Mouse (Mus musculus) embryonic facial prominence, embryonic 10.5 days (tissue): ENCODE data around the gene Asap2. TPM values are rescaled to one million over a fixed set of nuclear protein-coding genes. Genes with fewer than 3 reads are reported as not detected.

Source experiments
- DNase-seq: peaks from one replicate; pipeline ENCODE4 v3.0.0-alpha.2; 2017; ENCODE audit warnings: low spot score
- H3K27ac ChIP-seq: fragments of 300-500 bp; sonication (generic); replicated peaks from 2 replicates; pipeline ENCODE4 v1.5.1; 2016; ENCODE audit warnings: mild to moderate bottlenecking
- H3K27me3 ChIP-seq: fragments of 300-500 bp; sonication (generic); replicated peaks from 2 replicates; pipeline ENCODE4 v1.6.1; 2016; ENCODE audit warnings: low read depth, mild to moderate bottlenecking; ENCODE audit not compliant: poor library complexity, severe bottlenecking
- H3K36me3 ChIP-seq: fragments of 300-500 bp; sonication (generic); replicated peaks from 2 replicates; pipeline ENCODE4 v1.6.1; 2016; ENCODE audit warnings: mild to moderate bottlenecking, moderate library complexity
- H3K4me1 ChIP-seq: fragments of 300-500 bp; sonication (generic); 2 replicates; pipeline ENCODE4 v1.6.1; 2016
- H3K4me3 ChIP-seq: fragments of 300-500 bp; sonication (generic); 2 replicates; pipeline ENCODE4 v1.5.1; 2016; ENCODE audit warnings: mild to moderate bottlenecking, moderate library complexity
- H3K9me3 ChIP-seq: fragments of 300-500 bp; sonication (generic); 2 replicates; pipeline ENCODE4 v1.6.1; 2016; ENCODE audit warnings: mild to moderate bottlenecking
- WGBS: fragments of 180-500 bp; shearing (Covaris S2); methylation state at CpG from one replicate; pipeline ENCODE4 v1.1.7; 2016; 5-methylcytosine and 5-hydroxymethylcytosine counted together
- polyA plus RNA-seq: library from polyadenylated mRNA; unstranded; fragments of >200 nt; fragmentation: Nextera tagmentation; extraction: Ambion mirVana; gene quantifications from 2 replicates; pipeline ENCODE4 v1.2.1, GENCODE M21; 2016

The Asap2 gene
- polyA plus RNA-seq, 1 experiment from 2014 or later = 15.0 TPM

DNA sequence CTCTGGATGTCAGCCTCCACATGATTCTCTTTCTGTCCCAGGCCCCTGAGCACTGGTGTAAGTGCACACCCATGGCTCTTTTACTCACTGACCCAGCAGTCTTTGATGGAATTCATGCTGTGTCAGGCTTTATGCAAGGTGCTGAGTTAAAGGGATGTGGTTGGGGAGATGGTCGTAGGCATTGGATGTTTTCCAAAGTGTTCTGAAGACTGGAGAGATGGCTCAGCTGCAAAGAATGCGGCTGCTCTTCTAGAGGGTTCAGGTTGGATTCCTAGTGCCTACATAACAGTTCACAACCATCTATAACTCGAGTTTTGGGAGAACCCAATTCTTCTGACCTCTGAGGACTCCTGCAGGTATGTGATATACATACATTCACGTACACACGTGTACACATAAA is 217.2 kb downstream of the Asap2 start:
- H3K4me1 ChIP-seq = peaks cover 9% of the 10 kb centered on the region
- no peaks in the 10 kb centered on the region for H3K27me3 ChIP-seq
- no peak overlapping the region for H3K27ac ChIP-seq
- no peak for DNase-seq
- no peak overlapping the region for H3K4me3 ChIP-seq
- no peaks in the 10 kb centered on the region for H3K9me3 ChIP-seq
- WGBS = 96% methylated on average over 5 of the region's 5 CpGs
- H3K36me3 ChIP-seq = peaks cover 91% of the 10 kb centered on the region

DNA sequence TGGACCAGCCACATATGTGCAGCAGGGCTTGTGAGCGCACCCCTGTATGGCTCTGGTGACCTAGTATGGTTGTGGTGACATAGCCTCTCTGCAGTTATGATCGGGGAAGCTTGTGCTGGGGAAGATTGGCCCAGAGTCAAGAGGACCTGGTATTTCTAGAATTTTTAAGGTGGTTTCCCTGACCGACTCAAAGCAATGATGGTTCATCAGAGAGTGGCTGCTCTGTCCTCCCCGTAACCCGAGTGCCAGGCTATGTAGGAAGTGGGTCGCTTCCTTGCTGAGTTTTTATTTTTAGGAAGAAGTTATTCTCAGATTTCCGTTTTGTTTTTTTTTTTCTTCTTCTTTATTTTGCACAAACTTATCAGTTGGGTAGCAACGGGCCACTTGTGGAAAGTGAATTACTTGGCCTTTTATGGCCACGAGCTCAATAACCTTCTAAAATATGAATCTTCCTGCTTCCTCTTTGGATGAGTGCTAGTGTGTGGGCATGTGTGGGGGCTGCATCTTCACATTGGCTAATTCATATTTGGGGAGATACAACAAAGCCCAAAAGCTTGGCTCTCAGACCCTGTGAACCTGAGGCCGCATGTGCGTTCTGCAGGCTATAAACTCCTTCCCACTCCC is 218.0 kb downstream of the Asap2 start:
- no peak for DNase-seq
- Histone ChIP-seq H3K27ac (no peak overlapping the region), H3K4me3 (no peak overlapping the region), H3K36me3 (peaks cover 91% of the 10 kb centered on the region), H3K4me1 (peaks cover 9% of the 10 kb centered on the region), H3K9me3 (no peaks in the 10 kb centered on the region), H3K27me3 (no peaks in the 10 kb centered on the region)
- 90% methylated on average over 11 of the region's 11 CpGs for WGBS

DNA sequence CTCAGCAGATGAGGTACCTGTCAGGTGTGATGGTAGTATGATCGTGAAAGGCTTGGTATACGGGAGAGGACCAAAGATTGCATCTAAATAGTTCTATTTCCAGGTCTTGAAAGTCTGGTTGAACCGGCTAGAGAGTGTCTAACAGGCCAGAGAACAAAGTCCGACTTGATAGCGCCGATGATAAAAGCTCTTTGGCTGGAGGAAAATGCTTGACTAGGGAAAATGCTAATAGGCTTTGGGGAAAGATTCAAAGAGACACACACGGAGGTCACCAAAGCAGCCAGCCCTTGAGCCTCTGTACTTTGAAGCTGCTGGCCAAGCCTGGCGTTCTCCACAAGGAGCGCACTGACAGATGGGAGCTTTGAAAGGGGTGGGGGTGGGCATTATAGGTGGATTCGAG is 219.0 kb downstream of the Asap2 start:
- WGBS = 89% methylated on average over 10 of the region's 10 CpGs
- H3K4me3 ChIP-seq = no peak overlapping the region
- no peaks in the 10 kb centered on the region for H3K9me3 ChIP-seq
- peaks cover 4% of the 10 kb centered on the region for H3K4me1 ChIP-seq
- H3K27me3 ChIP-seq = no peaks in the 10 kb centered on the region
- no peak overlapping the region for H3K27ac ChIP-seq
- no peak for DNase-seq
- peaks cover 91% of the 10 kb centered on the region for H3K36me3 ChIP-seq

DNA sequence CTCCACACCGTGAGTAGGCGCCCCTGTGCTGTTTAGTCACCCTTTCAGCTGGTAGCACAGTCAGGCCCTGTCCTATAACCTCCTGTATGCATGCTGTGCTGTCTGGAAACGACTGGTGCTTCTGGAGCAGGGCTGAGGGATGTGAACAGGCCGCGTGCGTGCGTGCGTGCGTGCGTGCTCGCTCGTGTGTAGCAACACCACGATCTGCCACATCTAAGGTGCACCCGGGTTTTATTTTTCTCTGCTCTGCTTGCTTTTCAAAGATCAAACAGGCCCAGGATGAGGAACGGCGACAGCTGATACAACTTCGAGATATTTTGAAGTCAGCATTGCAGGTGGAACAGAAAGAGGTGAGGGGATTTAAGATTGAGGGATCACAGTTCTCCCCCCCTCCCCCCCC is 222.6 kb downstream of the Asap2 start:
- H3K27me3 ChIP-seq = no peaks in the 10 kb centered on the region
- H3K4me3 ChIP-seq = no peak overlapping the region
- H3K27ac ChIP-seq = no peak overlapping the region
- H3K9me3 ChIP-seq = no peaks in the 10 kb centered on the region
- peaks cover 91% of the 10 kb centered on the region for H3K36me3 ChIP-seq
- no peak for DNase-seq
- WGBS = 94% methylated on average over 17 of the region's 17 CpGs
- no peaks in the 10 kb centered on the region for H3K4me1 ChIP-seq

DNA sequence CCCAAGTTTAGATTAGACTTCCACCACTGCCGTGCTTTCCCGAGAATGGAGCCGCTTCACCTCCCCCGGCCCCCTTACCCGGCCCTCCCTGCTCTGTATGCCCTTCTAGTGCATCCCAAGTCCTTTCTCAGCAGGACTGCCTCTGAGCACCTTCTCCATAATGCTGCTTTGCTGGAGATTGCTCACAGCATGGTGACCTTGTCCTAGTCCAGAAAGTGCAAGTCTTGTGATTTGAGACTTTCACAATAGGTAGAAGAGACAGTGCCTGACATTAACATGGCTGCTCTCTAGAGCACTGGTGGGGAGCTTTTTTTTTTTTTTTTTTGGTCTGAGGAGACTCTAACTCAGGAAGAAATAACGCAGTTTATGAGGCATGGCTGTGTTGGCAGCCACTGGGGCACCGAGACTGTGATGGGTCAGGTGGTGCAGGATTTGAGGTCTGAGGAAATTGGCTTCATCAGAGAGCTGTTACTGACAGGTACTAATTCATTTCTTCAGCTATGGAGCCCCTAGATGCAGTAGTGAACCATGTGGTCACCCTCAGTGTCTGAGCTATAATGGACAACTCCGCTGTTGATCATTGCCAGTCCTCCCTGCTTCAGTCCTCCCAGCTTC is 224.4 kb downstream of the Asap2 start:
- DNase-seq = no peak
- Histone ChIP-seq H3K9me3 (no peaks in the 10 kb centered on the region), H3K36me3 (peaks cover 84% of the 10 kb centered on the region), H3K4me1 (no peaks in the 10 kb centered on the region), H3K27ac (no peak overlapping the region), H3K27me3 (no peaks in the 10 kb centered on the region), H3K4me3 (no peak overlapping the region)
- 89% methylated on average over 8 of the region's 8 CpGs for WGBS

DNA sequence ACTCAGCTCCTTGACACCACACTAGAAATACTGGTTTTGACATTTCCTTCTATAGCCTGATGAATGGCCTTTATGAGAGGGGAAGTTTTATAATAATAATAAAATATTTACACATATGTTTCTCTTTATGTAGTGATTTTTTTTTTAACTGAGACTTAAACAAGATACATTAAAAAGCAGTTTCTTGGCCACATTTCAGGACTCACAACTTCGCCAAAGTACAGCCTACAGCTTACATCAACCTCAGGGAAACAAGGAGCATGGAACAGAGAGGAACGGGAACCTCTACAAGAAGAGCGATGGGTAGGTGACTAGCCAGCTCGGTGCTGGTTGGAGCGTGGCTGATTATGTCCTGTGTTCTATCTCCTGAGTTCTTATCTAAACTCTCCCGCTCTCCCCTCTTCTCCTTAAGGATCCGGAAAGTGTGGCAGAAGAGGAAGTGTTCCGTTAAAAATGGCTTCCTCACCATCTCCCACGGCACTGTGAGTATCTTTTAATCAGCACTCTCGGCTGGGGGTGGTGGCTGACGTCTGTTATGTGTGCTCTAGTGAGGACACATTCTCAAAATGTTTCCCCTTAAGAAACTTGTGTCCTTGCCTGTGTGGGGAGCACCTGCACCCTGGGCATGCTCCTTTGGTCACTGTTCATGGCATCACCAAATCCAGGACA is 227.7 kb downstream of the Asap2 start:
- no peak overlapping the region for H3K27ac ChIP-seq
- peaks cover 90% of the 10 kb centered on the region for H3K36me3 ChIP-seq
- no peaks in the 10 kb centered on the region for H3K27me3 ChIP-seq
- no peak overlapping the region for H3K4me3 ChIP-seq
- no peak for DNase-seq
- H3K4me1 ChIP-seq = no peaks in the 10 kb centered on the region
- 89% methylated on average over 11 of the region's 11 CpGs for whole genome bisulfite sequencing
- no peaks in the 10 kb centered on the region for H3K9me3 ChIP-seq

DNA sequence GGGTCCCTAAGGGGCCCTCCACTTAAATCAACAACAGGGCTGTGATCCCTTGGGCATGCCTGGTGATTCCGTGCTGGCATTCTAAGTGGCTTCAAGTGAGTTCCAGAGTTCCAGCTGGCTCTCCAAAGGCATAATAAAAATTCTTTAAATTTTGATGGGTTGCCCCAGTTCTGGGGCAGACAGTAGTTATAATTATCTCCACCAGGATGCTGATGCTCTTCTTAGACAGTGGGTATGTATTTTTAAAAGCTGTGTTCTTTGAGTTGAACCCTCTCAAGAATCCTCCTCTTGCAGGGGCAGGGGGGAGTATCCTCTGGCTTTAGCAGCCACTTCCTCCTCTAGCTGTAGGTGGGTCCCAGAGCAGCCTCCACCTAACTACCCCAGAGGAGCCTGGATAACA is 230.3 kb downstream of the Asap2 start:
- DNase-seq = no peak
- 90% methylated on average over 1 of the region's 1 CpGs for WGBS
- Histone ChIP-seq H3K9me3 (no peaks in the 10 kb centered on the region), H3K36me3 (peaks cover 88% of the 10 kb centered on the region), H3K4me1 (no peaks in the 10 kb centered on the region), H3K27me3 (no peaks in the 10 kb centered on the region), H3K27ac (no peak overlapping the region), H3K4me3 (no peak overlapping the region)

DNA sequence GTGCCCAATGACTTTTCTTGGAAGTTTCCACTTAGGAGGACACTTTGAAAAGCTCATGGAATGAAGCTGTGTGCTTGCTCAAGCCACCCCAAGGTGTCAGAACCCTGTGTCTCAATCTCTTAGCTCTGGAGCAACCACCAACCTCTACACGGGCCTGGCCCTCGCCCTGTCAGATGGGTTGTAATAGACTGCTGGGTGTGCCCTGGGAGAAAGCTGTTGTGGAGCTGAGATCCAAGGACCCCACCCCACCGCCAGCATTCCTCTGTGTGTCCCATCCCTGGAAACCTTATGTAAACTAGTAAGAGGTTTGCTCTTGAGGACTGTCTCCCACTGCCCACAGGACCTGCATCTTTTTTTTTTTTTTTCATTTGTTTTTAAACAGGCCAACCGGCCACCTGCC is 233.7 kb downstream of the Asap2 start:
- Histone ChIP-seq H3K9me3 (no peaks in the 10 kb centered on the region), H3K36me3 (peaks cover 63% of the 10 kb centered on the region), H3K4me3 (no peak overlapping the region), H3K4me1 (peaks cover 6% of the 10 kb centered on the region; the same call in 1 of the 2 replicates), H3K27me3 (no peaks in the 10 kb centered on the region), H3K27ac (no peak overlapping the region)
- WGBS = 89% methylated on average over 4 of the region's 4 CpGs
- DNase-seq = no peak

DNA sequence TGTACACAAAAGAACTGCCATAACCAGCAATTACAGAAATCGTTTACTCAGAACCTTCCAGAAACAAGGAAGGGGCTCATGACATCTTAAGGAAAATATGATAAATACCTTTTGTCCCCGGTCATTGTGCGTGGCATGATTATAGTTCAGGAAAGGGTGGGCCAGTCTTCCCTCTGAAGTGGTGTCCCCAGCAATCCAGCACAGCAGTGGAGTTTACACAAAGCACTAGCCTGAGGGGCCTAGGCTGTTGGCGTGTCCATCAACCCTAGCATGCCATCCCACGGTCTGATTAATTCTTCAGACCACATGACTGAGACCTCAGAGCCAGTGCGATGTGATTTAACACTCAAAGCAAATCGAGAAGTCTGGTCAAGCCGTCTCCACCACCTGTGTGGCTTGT is 235.1 kb downstream of the Asap2 start:
- Histone ChIP-seq H3K4me3 (no peak overlapping the region), H3K27ac (no peak overlapping the region), H3K27me3 (no peaks in the 10 kb centered on the region), H3K4me1 (peaks cover 6% of the 10 kb centered on the region; the same call in 1 of the 2 replicates), H3K9me3 (no peaks in the 10 kb centered on the region), H3K36me3 (peaks cover 72% of the 10 kb centered on the region)
- 78% methylated on average over 8 of the region's 8 CpGs for WGBS
- no peak for DNase-seq

DNA sequence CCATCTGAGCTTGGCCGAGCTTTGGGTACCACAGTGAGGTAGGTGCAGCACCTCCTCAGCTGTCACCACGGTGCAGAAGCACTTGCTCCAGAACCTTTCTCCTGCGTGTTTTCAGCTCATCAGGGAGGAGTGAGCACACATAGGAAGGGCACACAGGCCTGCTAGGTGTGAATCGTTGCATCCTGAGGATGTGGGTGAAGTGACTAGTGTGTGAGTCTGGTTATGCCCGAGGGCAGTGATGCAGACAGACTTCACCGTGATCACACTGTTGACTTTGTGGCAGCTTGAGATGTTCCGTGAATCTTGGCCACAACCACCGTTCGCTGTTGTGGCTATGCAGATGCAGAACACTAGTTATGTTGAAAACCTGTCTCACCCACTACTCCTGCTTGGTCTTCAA is 236.1 kb downstream of the Asap2 start:
- H3K4me3 ChIP-seq = no peak overlapping the region
- 87% methylated on average over 9 of the region's 9 CpGs for WGBS
- no peak overlapping the region for H3K27ac ChIP-seq
- H3K27me3 ChIP-seq = no peaks in the 10 kb centered on the region
- H3K9me3 ChIP-seq = no peaks in the 10 kb centered on the region
- peaks cover 6% of the 10 kb centered on the region; the same call in 1 of the 2 replicates for H3K4me1 ChIP-seq
- no peak for DNase-seq
- peaks cover 72% of the 10 kb centered on the region for H3K36me3 ChIP-seq

DNA sequence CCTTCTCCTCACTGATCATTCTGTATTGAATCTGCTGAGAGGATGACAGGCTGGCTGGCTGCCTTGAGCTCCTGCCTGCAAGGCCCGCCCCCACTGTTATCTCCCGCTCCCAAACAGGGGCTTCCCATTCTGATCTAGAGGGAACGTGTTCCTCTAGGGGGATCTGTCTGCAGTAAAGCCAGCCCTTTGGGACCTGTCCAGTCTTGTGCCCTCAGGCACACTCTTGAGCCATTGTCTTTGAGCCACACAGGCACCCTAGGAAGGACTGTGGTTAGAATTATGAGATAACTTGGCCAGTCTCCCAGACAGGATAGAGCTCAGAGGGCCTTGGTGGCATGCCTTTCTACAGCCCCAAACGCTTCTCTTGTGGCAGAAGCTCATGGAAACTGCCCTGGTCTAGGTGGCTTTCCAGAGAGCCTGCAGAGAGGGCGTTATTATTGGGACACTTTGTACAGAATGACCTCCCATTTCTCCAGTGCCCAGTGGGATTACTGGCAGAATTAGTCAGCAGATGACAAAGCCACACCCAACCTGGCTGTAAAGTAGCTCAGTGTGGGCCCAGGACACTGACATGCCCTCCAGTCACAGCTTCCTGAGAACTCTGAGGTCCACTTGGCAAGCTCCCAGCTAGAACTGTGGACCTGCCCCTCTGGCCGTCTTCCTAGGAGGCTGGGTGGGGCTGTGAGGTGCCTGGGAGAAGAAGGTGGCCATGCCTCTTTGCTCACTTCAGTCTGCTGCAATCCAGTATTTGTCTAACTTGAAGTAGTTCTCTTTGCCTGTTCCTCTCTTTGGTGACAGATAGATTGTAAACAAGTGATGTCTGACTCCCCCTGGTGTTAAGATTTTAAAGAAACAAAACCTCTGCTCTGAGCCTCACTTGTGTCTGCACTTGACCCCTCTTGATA is 237.1 kb downstream of the Asap2 start:
- no peaks in the 10 kb centered on the region for H3K9me3 ChIP-seq
- DNase-seq = no peak
- H3K4me1 ChIP-seq = peaks cover 6% of the 10 kb centered on the region; the same call in 1 of the 2 replicates
- no peak overlapping the region for H3K4me3 ChIP-seq
- H3K27ac ChIP-seq = no peak overlapping the region; the same call in 1 of the 2 replicates
- WGBS = 65% methylated on average over 6 of the region's 6 CpGs
- no peaks in the 10 kb centered on the region for H3K27me3 ChIP-seq
- peaks cover 72% of the 10 kb centered on the region for H3K36me3 ChIP-seq

DNA sequence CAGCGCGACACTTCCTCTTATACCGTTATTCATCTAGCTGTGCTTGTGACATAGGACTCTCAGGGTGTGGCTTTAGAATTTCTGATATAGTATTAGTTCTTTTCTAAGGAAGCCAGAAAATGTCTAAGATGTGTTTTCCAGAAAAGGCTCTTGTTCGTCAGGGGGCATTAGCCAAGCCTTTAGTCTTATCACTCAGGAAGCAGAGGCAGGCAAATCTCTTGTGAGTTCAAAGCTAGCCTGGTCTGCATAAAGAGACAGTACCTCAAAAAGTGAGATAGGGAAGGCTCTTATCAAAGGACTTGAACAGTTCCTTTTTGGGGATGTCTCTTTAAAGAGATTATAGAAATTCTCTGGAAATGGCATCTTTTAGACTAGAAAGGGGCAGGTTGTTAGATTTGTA is 238.4 kb downstream of the Asap2 start:
- Histone ChIP-seq H3K27ac (no peak overlapping the region), H3K4me1 (peaks cover 6% of the 10 kb centered on the region; the same call in 1 of the 2 replicates), H3K27me3 (no peaks in the 10 kb centered on the region), H3K4me3 (no peak overlapping the region), H3K9me3 (no peaks in the 10 kb centered on the region), H3K36me3 (peaks cover 73% of the 10 kb centered on the region)
- 92% methylated on average over 4 of the region's 4 CpGs for WGBS
- DNase-seq = no peak
